Mouse (Mus musculus) lung, adult 2 months (tissue): ENCODE data around the gene Hipk2. TPM values are rescaled to one million over a fixed set of nuclear protein-coding genes. Genes with fewer than 3 reads are reported as not detected.
A peak's percentile ranks its signal among the peaks of the same experiment; 100 is the strongest.

ENCODE experiments used
- DNase-seq: peaks from one replicate; pipeline ENCODE4 v3.0.0; 2022
- H3K4me1 ChIP-seq: fragments of 200-500 bp; 2 replicates; pipeline ENCODE4 v1.6.1; 2011; ENCODE audit warnings: low read length; ENCODE audit not compliant: control insufficient read depth, insufficient read depth
- H3K4me3 ChIP-seq: fragments of 200-500 bp; replicated peaks from 2 replicates; pipeline ENCODE3; 2011; ENCODE audit warnings: low read depth, mild to moderate bottlenecking, control low read depth, low read length; ENCODE audit errors: extremely low read depth
- CTCF ChIP-seq: fragments of 200-500 bp; IDR thresholded peaks from 2 replicates; pipeline ENCODE4 v1.5.1; 2011; ENCODE audit warnings: mild to moderate bottlenecking, low read length, control low read depth; ENCODE audit not compliant: insufficient read depth
- POLR2A ChIP-seq: fragments of 200-500 bp; IDR thresholded peaks from 2 replicates; pipeline ENCODE4 v1.6.1; 2011; ENCODE audit warnings: low read depth, mild to moderate bottlenecking, control low read depth, low read length, borderline replicate concordance; ENCODE audit errors: extremely low read depth
- WGBS: fragments of 180-500 bp; shearing (Covaris S2); methylation state at CpG from one replicate; pipeline ENCODE4 v1.1.7; 2018; 5-methylcytosine and 5-hydroxymethylcytosine counted together
- polyA plus RNA-seq: library from polyadenylated mRNA; depleted of rRNA; stranded (reverse); fragments of >200 nt; gene quantifications from 2 replicates; pipeline ENCODE4 v1.2.3, GENCODE M21; 2012

Gene Hipk2
- polyA plus RNA-seq, 1 experiment: 54.8 TPM

DNA sequence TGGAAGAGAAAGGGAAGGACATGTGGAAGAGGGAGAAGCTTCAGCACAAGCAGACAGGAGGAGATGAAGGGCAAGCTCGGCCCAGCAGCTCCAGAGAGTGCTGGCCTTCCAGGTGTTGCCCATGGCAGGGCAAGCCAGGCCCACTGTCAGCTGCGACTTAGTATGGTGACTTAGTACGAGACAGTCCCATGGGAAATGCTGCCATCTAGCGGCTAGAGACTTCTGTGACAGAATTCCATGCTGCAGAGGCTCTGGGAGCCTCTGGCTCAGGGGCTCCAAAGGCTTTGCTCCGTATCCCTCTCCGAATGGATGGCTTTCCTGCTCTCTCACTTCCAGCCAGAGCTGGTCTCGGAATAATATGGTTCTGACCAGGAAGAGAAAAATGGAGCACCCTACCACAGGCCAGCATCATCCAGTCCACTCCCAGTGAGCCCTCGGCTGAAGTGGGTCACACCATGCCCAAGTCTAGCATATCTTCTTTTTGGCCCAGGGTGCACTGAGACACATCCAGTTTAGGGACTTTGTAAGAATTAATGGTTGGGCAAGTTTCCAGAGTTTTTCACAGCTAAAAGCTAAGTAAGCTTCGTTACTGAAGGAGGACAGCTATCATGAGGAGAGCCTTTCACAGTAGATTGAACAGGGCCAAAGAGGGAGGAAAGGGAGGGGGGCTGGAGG is 180.4 kb downstream of the Hipk2 start:
- TF ChIP-seq CTCF (peak; percentile 72), POLR2A (no peak)
- WGBS: 24% methylated on average over 9 of the region's 9 CpGs
- Histone ChIP-seq H3K4me1 (no peaks in the 10 kb centered on the region; the same call in 1 of the 2 replicates), H3K4me3 (no peak overlapping the region)
- peak; percentile 74 for DNase-seq

DNA sequence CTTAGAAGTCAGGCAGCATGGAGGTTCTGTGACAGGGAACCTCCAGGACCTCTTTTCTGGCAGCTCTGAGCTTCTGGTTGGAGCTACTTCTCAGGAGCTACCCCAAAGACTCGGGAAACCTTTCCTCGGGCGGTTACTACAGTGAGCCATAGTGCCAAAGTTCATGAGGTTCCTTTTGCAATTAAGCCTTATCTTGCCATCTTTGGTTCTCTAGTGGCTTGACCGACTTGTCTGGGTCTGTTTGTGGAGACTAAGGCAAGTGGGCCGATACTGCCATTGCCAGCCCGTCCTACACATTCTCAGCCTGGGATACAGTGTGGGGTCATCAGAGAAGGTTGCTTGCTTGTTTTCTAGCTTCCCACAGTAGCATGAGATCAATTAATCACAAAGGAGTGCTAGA is 183.4 kb downstream of the Hipk2 start:
- H3K4me1 ChIP-seq: no peaks in the 10 kb centered on the region; the same call in 1 of the 2 replicates
- 84% methylated on average over 6 of the region's 6 CpGs for WGBS
- TF ChIP-seq POLR2A: no peak
- TF ChIP-seq CTCF: no peak
- H3K4me3 ChIP-seq: no peak overlapping the region
- DNase-seq: no peak

DNA sequence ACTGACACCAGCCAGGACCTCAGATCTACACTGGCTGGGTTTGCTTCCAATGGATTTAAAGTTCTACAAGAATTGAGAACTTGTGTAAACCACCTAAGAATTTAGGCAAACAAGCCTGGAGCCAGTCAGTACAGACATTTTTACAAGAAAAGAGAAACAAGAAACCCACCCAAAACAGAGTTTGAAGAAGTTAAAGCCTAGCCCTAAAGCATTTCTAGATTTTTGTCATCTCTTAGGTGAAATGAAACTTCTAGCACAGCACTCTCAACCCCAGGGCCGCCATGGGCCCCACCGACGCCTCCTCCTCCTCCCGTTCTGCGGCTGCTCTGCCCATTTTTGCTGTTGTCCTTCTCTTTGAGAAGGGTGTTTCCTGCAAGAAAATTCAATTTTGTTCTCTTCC is 184.9 kb downstream of the Hipk2 start:
- no peaks in the 10 kb centered on the region; the same call in 1 of the 2 replicates for H3K4me1 ChIP-seq
- WGBS: 82% methylated on average over 5 of the region's 5 CpGs
- TF ChIP-seq POLR2A (no peak), CTCF (no peak)
- no peak for DNase-seq
- H3K4me3 ChIP-seq: no peak overlapping the region

DNA sequence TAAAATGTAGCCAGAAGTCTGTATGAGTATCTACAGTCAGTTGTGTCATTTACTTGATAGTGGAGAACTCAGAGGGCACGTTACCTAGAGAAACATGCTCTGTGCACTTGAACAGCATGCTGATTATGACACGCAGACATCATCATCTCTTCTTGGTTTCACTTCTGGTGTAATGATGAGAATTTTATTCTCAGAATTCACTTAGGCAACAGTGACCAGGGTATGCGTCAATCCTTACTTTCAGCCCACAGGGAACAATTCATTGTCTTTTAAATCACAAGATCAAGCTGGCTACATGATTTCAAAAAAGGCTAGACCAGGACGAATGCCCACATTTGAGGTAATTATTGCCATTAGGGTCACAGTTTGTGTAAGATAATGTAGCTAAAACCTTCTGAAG is 185.3 kb downstream of the Hipk2 start:
- 72% methylated on average over 4 of the region's 4 CpGs for WGBS
- TF ChIP-seq CTCF: no peak

DNA sequence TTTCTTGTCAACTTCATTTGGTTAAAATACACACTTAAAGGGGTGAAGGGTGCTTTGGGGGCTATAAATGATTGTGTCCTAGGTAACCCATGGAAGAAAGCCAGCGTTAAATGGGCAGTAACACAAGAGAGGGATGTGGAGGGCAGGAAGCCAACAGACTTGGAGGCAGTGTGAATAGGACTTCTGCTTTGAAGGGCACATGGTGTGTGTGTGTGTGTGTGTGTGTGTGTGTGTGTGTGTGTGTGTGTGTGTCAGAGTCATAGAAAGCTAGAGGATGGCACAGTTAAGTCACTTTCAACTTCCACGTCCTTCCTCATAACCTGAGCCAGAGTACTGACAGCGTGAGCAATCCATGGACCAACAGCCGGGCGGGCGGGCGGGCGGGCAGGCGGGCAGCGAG is 187.1 kb downstream of the Hipk2 start:
- 72% methylated on average over 10 of the region's 10 CpGs for WGBS
- Histone ChIP-seq H3K4me3 (no peak overlapping the region), H3K4me1 (no peaks in the 10 kb centered on the region)
- no peak for DNase-seq
- TF ChIP-seq POLR2A: no peak
- TF ChIP-seq CTCF: no peak

More for the DNA sequence above, 185.3 kb downstream of the Hipk2 start:
- Histone ChIP-seq H3K4me1 (no peaks in the 10 kb centered on the region; the same call in 1 of the 2 replicates), H3K4me3 (no peak overlapping the region)
- DNase-seq: no peak

DNA sequence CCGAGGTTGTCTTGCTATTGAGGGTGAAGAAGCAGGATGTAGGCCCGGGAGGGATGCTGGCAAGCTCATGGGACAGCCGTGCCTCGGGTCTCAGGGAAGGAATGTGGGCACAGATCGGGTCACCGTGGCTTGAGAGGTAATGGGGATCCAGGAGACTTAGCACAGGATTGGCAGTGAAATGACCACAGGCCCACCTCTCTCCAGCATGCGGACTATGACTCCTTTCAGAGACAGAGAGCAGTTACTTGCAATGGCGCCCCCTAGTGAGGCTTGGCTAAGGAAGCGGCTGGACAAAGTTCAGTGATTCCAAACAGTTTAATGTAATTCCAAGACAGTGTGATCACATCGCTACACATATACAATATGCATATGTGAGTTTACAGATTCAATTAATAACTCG is 188.7 kb downstream of the Hipk2 start:
- no peak overlapping the region for H3K4me3 ChIP-seq
- 71% methylated on average over 11 of the region's 11 CpGs for WGBS
- no peak for TF ChIP-seq POLR2A
- peak; percentile 56 for TF ChIP-seq CTCF
- no peaks in the 10 kb centered on the region for H3K4me1 ChIP-seq
- DNase-seq: peak; percentile 37

DNA sequence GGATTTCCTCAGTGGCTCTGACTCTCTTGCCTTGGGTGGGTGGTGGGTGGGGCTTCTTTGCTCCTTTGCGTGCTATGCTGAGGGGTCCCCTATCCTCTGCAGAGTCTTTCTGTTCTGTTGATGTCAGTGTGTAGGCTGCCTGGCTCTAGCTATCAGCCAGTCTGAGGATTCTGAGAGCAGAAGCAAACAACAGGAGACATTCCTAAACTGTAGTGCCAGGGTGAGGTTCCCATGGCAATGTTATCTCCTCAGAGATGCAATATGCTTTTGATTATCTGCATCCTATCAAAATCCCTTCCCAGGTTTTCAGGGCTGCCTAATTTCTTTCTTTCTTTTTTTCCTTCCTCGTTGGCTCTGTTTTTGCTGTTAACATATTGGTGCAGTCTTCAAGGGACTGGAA is 193.4 kb downstream of the Hipk2 start:
- TF ChIP-seq POLR2A (no peak), CTCF (no peak)
- WGBS: 49% methylated on average over 2 of the region's 2 CpGs

DNA sequence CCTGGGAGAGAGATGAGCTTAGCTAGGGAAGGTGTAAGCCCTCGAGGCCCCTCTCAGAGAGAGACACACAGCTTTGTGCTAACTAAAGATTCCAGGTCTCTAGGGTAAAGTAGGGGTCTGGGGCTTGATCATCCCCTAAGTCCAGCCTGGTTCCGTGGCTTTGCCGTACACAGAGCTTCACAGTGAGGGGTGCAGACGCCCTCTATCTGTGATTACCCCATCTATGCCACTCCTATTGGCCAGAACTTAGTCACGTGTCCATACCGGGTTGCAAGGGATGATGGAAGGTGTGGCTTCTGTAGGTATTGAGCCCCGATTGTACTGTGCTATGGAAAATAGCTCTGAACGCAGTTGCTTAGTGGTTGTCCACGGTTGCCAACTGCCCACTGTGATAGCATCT is 198.3 kb downstream of the Hipk2 start:
- 75% methylated on average over 9 of the region's 9 CpGs for WGBS
- TF ChIP-seq POLR2A (no peak), CTCF (no peak)
- no peak for DNase-seq
- no peak overlapping the region for H3K4me3 ChIP-seq
- H3K4me1 ChIP-seq: no peaks in the 10 kb centered on the region

More for the DNA sequence above, 193.4 kb downstream of the Hipk2 start:
- DNase-seq: no peak
- Histone ChIP-seq H3K4me1 (no peaks in the 10 kb centered on the region), H3K4me3 (no peak overlapping the region)

DNA sequence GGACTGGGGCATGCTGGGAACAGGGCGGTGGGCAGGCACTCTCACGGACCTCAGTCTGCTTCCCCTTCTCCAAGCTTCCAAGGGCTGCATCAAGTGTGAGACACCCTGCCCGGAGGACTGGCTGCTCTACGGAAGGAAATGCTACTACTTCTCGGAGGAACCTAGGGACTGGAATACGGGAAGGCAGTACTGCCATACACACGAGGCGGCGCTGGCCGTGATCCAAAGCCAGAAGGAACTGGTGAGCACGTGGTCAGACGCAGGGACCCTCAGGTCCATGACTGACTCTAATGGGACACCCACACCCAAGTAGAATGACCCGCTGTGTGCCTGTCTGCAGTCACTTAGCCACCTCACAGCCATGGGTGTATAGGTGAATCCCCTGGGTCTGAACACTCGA is 199.2 kb downstream of the Hipk2 start:
- WGBS: 62% methylated on average over 14 of the region's 14 CpGs
- Histone ChIP-seq H3K4me1 (no peaks in the 10 kb centered on the region), H3K4me3 (no peak overlapping the region)
- no peak for TF ChIP-seq POLR2A
- no peak for TF ChIP-seq CTCF
- DNase-seq: no peak

DNA sequence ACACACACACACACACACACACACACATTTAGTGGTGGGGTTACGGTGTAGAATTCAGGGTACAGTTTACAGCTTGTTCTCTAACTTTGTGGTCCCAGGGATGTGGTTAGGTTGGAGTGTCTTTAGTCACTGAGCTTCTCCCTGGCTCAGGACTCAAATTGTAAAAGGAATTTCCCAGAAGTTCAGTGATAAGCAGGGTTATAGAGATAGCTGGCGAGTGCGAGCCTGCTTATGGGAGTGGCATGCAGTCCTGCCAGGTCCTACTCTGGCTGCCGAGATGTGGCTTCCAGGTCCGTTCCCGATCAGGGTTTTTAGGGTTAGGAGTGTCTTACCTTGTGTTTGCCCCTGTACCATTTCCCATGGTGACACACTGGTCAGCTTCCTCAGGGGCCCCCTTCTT is 199.7 kb downstream of the Hipk2 start:
- Histone ChIP-seq H3K4me3 (no peak overlapping the region), H3K4me1 (no peaks in the 10 kb centered on the region)
- WGBS: 64% methylated on average over 6 of the region's 6 CpGs
- TF ChIP-seq CTCF (no peak), POLR2A (no peak)
- DNase-seq: no peak
